Mouse (Mus musculus): Measurements from ENCODE around the gene Hist1h4d.
A peak's percentile ranks its signal among the peaks of the same experiment; 100 is the strongest.

Hist1h4d gene

DNA sequence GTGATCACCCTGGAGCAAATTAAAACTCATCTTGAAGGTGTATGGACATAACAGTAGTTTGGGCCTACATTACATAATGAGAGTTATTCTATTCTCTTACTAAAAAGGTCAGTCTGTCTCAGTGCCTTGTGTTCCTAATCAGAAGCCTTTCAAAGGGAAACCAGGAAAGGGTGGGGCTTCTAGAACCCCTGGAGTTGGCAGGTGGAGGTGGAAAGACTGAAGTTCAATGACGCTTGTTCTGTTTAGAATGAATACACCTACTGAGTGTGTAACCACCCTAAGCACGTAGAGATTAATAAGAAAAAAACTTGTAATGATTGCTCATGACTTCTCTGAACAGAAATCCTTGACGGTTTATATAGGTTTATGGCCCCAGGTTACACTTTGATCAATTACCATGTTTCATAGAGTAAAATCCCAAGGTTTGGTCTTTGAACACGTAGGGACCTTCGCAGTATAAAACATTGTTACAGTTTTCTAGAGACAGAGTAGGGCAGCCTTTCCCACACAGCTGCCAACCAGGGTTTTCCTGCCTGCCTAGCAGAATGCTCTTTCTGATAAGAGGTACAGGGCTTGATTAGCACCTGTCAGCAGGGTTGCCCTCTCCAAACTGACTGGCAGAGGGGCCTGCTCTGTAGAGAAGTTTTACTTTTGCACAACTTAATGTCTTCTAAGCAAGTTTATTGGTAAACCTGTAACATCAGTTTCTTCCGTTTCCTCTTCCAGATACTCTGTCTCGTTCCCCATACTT, 14.4 kb downstream of the Hist1h4d start:
- DNase-seq: no peak

DNA sequence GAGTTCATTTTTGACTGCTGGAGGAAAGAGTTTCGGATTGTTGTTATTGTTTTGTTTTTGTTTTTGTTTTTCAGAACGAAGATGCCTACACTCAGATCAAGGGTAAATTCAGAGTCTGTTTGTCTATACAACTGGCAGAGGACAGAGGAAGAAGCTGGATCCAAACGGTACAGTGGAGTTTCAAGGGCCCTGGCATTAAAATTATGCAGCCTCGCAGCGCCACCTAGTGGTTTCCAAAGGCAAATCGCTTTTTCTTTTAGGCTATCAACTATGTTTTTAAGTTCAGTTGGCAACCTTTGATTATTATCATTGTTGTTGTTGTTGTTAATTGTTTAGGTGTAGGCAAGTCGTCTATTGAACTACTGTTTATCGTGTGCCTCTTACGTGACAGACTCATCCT, 16.6 kb downstream of the Hist1h4d start:
- peak; percentile 84 for DNase-seq

DNA sequence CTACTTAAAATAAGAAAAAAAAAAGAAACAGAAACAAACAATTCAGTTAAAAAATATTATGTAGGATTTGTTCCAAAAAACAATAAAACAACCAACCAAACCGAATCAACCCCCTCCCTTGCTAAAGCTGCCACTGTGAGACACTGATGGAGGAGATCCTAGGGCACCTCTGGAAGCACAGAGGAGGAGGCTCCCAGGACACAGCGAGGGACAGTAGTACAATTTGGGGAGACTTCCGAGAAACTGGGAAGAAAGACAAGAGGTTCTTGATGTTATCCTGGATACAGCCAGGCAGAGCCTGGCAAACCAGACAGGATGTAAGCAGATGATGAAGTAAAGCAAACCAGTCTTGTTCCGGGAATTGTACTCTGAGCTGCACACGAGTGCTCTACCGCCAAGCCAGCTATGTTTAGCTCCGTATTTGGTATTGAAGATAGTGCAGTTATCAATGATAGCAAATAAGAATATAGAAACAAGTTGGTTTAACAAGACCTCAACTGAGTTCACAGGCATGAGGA, 21.8 kb downstream of the Hist1h4d start:
- DNase-seq: peak; percentile 36

DNA sequence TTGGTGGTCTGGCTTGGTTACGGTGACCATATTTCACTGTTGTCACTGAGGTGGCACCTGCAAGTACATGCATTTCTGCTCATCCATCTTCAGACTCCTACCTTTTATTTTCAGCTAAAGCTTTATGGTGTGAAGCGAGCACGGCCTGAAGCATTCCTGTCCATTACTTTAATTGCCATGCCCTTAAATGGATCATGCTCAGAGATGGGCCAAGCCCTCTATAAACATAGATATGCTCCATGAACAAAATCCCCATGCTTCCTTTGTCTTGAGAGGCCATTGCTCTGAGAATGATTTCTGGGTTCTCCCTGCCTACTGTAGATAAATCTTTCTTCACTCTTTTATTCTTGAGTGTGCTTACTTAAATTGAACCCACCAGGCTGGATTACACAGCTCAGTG, 23.1 kb downstream of the Hist1h4d start:
- no peak for DNase-seq

DNA sequence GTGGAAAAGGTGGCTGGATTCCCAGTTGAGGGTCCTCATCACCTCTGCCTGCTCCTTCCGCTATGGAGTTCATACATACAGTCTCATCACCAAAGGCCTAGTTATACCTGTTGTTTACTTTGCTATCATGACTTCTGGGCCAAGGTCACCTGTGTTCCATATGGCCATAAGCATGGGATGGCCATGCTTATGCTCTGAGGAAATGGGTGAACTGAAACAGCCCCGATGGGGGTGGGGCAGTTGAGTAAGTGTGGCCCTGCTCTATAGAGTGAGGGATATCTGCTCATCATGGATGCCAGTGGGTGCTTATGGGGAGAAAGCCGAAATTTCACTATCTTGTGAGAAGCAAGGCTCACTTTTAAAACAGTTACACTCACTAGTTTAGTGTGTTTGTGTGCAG, 23.7 kb downstream of the Hist1h4d start:
- DNase-seq: no peak

DNA sequence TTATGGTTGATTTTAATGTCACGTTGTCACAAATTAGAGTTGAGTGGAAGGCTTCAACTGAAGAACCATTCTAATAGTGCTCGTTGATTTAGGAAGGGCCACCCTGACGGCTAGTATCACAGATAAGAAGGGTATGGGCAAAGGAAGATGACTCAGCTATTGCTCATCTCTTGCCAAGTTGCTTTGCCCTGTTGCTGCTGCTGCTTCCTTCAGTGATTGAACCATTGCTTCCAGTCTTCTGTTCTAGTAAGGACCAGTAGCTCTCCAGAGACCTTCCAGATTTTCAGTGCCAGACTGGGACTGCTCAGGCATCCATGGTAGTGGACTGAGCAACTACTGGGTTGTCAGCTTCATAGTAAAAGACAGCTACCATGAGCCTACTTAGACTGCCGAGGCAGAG, 27.8 kb downstream of the Hist1h4d start:
- no peak for DNase-seq

DNA sequence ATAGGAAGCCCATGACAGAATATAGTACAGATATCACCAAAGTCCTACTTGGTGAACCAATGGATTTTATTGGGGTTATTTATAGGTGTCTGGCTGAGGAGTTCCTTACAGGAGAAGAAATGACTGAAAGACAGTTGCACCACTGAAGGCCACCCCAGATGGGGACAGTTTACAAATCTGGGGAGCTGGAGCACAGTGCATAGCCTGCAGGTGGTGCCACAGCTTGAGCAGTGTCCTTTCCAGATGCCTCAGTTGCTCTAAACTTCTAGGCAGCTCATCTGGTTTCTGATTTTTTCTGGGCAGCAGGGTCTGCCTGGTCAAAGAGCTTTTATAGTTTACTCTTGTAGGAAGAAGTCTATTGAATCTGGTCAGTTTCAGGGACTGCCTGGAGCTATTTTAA, 28.4 kb downstream of the Hist1h4d start:
- no peak for DNase-seq

DNA sequence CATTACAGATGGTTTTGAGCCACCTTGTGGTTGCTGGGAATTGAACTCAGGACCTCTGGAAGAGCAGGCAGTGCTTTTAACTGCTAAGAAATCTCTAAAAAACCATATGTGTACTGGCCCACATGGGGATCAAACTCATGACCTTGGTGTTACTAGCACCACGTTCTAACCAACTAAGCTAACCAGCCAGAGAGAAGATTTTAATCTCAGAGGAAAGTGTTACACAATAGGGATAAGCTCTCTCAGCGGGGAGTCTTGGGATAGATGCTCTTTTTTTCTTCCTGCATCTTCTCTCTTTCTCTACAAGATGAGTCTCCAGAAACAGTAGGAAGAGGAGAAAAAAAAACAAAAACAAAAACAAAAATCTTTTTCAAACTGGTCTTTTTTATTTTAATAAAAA, 29.0 kb downstream of the Hist1h4d start:
- DNase-seq: no peak

DNA sequence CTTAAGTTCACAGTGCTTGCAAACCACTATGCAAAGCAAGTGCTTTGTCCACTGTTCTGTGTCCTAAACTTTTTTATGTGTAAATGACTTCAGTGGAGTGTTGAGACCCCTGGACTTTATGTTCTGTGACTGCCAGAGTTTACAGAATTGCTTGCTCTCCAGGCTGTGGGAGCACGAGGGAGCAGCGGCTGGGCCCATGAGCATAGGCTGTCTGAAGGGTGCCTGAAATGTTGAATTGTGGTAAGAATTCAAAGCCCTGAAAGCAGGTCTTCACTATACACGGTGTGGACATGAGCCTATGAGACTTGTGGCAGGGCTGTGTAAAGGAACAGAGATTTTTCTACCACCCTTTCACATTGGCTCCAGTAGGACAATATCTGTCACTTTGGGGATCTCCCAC, 30.2 kb downstream of the Hist1h4d start:
- no peak for DNase-seq

DNA sequence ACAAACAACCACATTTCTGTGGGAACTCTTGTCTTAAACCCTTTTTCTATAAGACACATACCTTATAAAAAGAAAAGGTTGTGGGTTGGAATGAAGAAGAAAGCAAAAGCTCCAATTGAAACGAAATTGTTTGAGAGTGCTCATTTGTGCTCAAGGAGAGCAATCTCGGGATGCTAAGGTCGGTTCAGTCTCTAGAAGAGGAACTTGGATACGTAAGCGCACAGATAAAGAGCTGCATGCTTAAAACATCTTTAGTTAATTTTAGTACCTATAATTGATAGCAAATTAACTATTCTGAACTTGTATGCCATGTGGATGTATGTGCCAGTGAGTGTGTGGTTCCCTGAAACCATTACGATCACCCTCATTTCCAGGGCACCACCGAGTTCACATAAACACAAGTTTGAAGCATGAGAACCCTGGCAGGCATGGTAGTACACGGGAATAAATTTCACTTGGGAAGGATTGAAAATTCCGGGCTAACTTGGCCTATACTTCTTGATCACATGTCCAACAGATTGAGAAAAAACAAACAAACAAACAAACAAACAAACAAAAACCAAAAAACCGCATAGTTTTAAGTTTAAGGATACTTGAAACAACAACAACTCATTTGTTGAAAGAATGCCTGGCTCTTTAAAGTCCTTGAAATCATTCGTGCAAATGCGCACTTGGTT, 38.8 kb downstream of the Hist1h4d start:
- DNase-seq: no peak

DNA sequence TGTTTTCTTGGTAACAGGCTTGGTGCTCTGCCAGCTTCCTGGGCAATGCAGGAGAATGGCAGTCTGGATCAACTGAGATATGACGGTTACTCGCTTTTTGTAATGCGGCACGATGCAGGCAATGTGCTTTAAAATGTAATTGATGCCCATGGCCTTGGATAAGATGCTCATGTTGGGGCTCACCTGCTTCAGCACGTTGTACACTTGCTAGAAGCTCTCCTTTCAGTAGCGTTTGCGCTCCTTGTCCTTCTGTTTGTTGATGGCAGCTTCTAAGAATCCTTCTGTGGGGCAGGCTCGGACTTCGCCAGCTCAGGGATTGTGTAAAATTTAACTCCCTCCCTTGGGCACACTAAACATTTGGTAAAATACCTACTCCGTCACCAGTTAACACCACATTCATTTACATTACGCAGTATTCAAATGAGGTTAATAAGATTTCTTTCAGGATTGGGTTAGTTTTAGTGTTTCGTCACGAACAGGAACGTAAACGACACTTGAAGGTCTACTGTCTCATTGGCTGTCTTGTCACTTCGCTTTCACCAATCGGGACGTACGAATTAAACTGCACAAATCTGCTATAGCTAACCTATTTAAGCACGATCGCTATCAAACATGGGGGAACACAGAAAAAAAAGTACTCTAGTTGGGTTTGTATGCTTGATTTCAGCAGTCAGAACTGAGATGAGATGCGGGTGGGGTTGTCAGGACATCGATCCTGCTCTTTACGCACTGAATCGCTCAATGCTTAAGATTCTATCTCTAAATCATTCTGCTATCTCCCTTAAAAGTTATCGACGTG, 39.5 kb downstream of the Hist1h4d start, which contains the start of gene Hist1h2be:
Gene Hist1h2be, minus strand, starts transcription at position 392 of the 799 bp plus-strand sequence.
- peak; percentile 85 for DNase-seq

DNA sequence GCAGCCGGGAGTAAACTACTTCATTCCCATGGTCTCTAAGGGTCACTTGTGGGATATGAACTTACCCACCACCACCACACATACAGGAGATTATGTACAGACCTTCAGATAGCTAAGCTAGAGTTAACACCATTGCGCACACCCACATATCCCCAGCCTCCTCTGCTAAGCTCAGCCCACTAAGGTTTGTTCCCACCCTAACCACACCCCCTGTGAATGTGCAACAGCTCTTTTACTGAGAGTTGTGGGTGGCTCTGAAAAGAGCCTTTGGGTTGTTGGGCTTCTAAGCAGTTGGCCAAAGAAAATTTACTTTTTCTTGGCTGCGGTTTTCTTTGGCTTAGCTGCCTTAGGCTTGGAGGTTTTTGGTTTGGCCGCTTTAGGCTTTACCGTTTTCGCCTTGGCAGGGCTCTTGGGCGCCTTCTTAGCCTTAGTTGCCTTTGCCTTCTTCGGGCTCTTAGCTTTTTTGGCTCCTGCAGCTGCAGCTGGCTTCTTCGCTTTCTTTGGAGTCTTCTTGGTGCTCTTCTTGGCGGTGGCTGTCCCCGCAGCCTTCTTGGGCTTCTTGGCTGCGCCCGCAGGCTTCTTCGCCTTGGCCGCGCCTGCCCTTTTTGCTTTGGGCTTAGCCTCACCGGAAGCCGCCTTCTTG, 40.3 kb downstream of the Hist1h4d start:
- peak; percentile 91 for DNase-seq

DNA sequence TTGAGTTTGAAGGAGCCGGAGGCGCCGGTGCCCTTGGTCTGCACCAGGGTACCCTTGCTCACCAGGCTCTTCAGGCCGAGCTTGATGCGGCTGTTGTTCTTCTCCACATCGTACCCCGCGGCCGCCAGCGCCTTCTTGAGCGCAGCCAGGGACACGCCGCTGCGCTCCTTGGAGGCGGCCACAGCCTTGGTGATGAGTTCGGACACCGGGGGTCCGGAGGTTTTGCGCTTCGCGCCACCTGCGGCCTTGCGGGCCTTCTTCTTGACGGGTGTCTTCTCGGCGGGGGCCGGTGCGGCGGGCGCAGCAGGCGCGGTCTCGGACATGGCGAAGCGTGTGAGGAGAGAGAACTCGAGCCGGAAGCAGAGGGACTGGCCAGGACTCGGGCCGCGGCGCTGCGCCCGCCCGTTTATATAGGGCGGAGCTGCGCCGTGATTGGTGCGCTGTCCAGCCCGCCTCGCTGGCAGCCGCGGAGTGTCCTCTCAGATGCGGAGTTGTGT, 40.8 kb downstream of the Hist1h4d start, which contains the start of gene Hist1h1e:
Gene Hist1h1e, minus strand, starts transcription at position 384 of the 497 bp plus-strand sequence.
- DNase-seq: peak; percentile 95

DNA sequence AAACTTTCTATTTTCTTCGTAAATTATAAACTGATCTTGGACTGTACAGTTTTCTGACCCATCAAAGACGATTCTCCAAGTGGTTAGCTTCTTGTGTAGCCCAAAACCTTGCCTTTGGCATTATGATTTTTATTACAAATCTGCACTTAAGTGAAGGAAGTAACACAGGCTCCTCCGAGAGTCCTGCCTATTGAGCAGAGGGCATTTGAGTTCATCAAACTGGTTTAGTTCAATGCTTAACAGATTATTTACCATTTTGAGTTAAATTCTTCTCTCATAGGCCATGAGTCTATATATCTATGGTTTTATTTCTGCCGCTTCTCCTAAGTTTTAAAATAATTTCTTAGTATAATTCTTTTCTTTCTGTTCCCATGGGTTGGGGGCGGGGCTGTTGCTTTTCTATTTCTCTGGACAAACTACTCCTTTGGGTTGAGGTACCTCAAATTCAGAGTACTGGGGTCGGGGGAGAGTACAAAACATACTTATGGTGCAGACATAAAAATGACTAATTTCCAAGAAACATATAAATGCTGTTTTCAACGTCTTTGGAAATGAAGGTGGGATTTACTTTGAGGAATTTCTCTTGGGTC, 41.6 kb downstream of the Hist1h4d start:
- peak; percentile 38 for DNase-seq

DNA sequence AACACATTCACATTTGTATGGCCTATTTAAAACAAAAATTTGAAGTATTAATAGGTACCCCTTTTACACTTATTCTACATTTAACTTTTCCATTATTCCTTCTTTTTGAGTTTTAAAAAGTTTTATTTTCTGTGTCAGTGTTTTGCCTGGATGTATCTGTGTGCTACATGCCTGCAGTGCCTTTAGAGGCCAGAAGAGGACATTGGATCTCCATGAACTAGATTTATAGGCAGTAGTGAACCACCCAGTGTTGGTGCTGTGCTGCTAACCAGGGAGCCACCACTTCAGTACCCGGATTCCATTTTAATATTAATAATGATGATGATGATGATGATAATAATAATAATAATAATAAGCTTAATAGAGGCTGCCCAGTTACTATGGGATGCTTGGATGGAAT, 49.3 kb downstream of the Hist1h4d start:
- peak; percentile 48 for DNase-seq

All from lung, postnatal 10 days (tissue).